Mouse (Mus musculus): ENCODE measurements around the gene Lsr. TPM values are rescaled to one million over a fixed set of nuclear protein-coding genes. Genes with fewer than 3 reads are reported as not detected.
"Not testable (repeated sequence)": the region's sequence is repeated elsewhere in the genome, so short reads cannot be mapped to it uniquely, and the experiment has no call there.

The Lsr gene
- total RNA-seq, 2 experiments from 2014 or later: 6.6 to 7.6 TPM

DNA sequence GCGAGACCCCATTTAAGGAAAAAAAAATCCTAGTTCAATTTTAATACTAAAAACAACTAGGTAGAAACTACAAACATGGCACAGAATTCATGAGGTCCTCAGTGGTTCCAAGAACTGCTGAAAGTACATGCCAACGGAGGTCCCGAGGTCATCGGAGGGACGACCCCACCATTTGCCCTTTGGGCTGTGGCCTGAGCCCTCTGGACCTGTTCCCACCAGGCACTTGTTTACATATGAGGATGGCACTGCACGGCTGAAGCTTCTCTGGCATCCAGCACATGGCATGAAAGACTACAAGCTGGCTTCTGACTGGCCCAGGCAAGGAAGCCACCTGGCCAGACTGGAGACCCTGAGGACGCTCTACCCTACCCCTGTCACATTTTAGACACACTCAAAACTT lies 8.9 kb downstream of the Lsr start:
- DNase-seq (ENCODE audit: low spot score in 2 of 2): no peak

DNA sequence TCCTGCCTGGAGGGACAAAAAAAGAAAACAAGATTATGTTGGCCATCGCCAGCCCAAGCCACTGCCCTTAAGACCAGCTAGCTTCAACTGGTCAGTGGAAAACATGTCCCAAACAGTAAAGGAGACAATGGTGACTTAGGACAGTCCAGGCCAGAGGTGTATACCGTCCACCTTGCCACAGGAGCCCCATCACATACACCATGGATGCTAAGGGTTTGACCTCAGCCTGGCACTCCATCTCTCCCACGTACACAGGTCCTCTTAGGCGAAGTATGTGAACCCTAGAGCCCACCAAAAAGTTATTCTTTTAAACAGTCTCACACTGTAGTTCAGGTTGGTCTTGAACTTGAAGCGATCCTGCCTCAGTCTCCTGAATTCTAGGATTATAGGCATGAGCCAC lies 10.4 kb downstream of the Lsr start:
- no peak for DNase-seq (ENCODE audit: low spot score in 2 of 2)

DNA sequence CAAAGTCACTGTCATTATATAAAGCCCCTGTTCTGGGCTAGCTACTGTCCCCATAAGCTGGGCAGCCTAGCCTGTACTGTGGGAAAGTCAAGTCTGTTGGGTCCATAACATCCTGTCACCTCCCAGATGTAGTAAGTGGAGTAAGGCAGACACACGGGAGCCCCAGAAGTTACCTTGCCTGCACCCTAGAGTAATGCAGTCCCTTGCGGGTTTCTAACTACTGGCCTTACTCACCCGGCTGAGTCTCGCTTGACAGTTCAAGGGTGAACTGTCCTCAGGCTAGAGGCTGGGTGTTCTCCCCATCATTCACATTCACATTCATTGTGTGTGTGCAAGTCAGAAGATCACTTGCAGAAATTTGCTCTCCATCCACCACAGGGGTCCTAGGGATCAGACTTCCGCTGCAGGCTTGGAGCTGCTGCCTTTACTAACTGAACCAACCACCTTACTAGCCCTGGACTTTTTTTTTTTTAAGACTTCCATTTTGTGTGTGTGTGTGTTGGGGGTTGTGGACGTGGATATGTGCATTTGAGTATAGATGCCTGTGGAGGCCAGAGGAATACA lies 13.4 kb downstream of the Lsr start:
- no peak for DNase-seq (ENCODE audit: low spot score in 2 of 2)

DNA sequence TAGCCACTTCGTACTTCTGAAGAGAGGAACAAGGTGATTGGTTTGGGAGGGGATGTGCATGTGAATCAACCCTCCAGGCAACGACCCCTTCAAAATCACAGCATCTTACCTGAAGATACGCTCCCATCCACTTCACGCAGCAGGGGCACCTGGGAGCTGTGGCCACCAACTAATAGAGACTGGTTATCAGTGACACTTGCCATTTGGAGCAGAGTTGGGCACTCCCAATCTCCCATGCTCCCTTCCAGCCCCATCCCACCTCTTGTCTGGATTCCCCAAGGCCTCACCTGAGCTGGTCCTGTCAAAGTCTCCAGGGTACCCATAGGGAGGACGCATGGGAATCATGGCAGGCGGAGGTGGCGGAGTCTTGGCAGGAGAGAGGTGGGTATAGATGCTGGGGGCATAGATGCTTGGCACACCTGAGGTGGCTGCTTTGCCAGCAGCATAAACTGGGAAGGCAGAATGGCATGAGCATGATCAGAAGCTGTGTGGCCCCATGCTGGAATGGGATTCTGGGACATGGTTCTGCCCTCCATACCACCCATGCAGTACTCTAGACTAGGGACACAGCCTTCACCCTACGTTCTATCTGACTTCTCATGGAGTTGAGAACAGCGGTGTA lies 14.3 kb downstream of the Lsr start:
- no peak for DNase-seq (ENCODE audit: low spot score in 2 of 2)

DNA sequence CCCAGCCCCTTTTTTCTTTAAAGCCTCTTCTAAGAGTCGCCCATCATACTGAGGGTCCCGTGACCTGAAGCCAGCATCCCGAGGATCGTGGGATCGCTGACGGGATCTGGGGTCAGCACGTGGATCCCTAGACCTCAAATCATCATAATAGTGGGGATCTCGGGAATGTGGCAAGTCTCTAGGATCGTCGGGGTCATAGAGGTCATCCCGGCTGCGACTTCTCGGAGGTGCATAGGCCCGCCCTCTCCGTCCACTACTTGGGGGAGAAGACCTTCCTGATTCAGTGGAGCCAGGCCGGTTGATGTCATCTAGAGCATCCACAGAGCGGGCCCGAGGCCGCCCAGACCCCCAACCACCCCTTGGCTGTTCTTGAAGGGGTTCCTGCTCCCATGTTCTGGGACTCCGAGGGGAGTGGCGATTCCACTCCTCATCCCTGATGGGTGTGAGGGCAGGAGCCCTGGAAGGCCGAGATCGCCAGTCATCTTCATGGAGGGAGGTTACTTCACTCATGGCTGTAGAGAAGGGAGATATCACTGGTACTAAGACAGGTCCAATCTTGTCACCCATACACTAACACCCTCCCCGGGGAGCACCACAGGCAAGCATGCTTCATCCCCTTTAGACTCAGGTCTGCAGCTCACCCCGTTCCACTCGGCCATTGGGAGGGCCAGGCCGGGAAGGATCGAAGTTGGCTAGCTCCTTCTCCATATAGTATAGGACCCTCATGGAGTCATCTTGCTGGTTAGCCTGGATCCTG lies 15.0 kb downstream of the Lsr start:
- DNase-seq (ENCODE audit: low spot score in 2 of 2): no peak

DNA sequence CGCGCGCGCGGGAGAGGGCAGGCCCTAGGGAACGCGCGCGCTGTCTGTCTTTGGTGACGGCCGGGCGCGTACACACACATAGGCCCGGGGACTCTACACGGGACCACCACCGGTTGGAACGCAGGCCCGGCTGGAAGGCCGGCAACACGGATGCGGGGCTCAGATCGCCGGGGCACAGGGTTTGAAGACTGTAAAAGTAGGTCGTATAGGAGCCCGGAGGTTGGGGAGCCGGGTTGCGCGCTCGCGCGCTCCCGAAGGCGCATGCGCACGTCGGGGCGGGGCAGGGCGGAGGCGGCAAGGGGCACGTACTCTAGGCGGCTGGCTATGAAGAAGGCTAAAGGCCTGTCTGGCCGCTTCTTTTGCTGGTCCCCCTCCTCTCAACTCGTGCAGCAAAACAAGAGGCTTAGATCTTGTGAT lies 15.9 kb downstream of the Lsr start:
- peak; percentile 88 to 93 for DNase-seq (ENCODE audit: low spot score in 2 of 2)

DNA sequence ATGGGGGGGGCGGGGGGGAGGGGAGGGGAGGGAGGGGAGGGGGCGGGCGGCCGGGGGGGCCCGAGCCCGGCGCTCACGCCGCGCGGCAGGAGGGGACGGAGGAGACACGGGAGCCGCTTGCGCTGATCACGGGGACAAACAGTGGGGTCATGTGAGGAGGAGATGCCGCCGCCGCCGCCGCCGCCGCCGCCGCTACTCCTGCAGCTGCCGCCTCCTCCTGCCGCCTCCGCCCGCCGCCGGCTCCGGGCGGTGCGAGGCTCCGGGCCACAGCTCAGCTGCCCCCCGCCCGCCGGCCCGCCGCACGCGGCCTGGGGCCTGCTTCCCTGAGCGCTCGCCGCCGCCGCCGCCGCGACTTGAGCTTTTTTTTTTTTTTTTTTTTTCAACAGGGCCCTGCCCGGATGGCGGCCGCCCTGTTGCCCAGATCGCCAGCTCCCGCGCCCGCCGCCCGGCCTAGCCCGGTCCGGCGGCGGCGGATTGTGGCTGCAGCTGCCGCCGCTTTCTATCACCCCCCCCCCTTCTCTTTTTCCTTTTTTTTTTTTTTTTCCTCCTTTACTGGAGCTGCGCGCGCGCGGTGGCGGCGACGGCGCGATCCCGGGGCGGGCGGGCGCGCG lies 16.4 kb downstream of the Lsr start, which contains the start of gene Usf2:
Usf2 (minus strand) TSS at position 48 of the 611 bp plus-strand sequence.
- peak; percentile 68 to 79 for DNase-seq (ENCODE audit: low spot score in 2 of 2)

DNA sequence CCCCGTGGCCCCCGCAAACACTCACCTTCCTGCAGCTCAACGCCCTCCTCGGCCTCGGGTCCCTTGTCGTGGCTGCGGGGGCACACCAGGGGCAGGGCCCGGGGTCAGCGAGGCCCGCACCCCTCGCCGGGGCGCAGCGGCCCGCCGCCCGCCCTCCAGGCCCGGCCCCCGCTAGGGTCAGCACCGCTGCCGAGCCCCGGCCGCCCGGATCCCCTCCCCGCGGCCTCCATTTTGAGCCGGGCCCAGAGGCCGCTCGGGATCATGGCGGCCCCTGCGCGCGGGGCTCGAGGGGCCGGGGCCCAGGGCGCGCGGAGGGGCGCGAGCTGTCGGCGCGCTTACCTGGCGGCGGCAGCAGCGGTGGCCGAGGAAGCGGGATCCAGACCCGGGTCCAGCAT lies 16.9 kb downstream of the Lsr start:
- DNase-seq (ENCODE audit: low spot score in 2 of 2): peak; percentile 27 to 36

DNA sequence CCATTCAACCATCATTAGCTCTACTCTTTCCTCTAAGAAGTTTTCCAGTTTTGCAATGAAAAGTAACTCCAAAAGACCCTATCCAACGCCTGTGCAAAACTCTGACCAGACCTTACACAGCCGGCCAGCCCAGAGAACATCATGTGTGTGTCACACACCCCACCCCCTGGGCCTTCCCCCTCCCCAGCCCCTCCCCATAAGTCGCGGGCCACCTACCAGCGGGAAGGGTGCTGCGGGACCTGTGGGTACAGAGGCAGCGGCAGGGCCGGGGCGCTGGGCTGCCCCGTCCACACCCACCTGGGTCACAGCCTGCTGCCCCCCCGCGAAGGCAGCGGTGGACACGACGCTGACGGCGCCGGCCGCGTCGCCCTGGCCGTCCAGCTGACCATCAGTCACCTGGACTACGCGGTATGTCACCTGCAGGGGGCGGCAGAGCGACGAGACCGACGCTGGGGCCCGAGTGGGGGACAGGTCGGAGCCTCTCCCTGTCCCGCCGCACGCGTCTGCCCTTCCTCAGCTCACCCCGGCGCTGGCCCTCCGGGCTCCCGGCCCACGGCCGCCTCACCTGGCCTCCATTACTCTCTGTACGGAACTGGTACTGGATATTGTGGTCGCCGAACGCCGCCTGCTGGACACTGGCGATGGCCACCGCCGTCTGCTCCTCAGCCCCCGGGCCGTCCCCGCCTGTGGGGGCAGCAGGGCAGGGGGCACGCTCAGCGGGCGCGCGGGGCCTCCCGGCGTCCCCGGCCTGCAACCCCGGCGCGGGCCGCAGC lies 17.5 kb downstream of the Lsr start:
- DNase-seq (ENCODE audit: low spot score in 2 of 2): peak; percentile 63 to 72

DNA sequence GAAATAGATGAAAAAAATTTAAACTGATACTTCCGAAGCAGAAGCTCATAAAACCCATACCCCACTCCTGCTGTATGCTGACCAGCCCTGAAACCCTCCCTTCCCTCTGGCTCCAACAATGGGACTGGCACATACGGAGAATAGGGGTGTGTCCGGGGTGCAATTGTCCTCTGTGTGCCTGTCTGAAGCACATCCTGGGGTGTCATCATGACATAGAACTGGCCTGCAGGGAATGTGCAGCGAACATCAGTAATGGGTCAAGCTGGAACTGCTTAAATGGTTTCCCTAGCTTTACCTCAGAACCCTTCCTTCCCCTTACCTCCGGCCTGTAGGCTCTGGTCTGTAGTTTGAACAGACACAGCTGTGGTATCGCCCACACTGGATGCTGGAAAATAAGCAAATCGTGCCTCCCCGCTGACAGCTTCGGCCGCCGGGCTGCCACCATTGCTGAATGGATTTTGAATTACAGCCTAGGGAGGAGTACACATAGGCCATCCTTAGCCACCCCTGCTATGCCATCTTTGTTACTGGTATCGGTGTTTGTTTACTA lies 18.2 kb downstream of the Lsr start:
- DNase-seq (ENCODE audit: low spot score in 2 of 2): no peak

DNA sequence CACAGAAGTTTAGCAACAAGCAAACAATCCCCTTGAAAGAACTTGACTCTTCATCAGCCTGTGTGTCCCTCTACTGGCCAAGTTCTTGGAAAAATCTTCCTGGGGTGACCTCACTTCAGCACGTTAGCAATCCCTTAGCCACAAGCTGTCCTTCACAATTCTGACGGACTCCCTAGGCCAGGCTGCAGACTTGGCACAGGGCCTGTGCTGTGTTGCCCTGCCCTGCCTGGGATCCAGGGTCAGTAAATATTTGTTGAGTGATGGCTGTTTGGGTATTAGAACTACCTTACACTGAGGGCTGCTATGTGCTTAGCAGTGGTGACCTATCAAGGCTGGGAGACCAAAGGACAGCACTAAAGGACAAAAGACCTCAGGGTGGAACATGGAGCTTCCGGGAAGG lies 19.2 kb downstream of the Lsr start:
- DNase-seq (ENCODE audit: low spot score in 2 of 2): no peak

DNA sequence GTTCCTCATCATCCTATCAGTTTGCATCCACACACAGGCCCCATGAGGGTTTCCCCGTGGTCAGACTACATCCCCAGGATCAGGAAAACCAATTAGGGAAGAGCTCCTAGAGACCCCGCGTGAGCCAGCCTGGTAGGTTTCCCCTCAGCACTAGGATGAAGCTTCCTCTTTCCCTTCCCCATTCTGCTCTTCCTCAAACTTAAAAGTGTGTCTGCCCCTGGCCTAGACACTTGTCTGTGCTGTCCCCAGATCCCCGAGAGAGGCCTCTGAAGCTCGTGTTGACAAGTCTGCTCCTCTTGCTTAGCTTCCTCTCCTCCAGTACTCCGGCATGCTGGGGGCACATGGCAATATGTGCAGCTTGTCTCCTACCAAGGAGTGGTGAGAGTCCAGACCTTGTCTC lies 19.8 kb downstream of the Lsr start:
- no peak for DNase-seq (ENCODE audit: low spot score in 2 of 2)

DNA sequence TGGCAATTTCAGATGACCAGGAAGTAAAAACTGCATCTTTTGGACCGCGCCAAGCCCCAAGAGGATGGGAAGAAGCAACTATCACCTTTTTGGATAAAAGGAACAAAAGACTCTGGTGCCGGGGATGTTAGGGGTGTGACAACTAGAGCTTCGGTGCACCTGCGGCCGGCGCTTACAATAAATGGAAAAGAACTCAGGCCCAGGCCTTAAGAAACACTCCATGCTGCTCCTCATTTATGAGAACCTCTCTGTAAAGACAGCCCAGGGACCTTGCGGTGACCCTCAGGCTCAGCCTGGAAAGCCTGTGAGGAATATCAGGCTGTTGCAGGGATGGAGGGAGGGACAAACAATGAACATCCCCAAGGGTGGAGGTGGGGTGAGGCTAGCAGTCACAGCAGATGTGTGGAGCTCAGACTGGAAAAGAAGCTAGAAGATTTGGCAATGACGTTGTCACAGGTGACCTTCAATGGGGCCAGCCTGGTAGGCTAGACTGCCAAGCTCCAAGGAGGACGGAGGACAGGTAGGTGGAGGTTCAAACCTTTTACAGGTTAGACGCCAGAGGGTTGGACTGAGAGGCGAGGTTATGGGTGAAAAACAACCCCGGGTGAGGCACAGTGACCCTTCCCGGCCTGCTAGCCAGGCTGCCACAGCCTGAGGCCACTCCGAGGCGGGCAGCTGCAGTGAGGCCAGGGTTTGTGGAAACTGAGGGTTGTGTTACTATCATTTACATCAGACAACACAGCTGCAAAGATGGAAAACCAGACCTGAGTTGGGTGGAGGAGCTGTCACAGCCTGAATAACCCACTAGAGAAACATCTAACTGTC lies 20.6 kb downstream of the Lsr start:
- no peak for DNase-seq (ENCODE audit: low spot score in 2 of 2)

DNA sequence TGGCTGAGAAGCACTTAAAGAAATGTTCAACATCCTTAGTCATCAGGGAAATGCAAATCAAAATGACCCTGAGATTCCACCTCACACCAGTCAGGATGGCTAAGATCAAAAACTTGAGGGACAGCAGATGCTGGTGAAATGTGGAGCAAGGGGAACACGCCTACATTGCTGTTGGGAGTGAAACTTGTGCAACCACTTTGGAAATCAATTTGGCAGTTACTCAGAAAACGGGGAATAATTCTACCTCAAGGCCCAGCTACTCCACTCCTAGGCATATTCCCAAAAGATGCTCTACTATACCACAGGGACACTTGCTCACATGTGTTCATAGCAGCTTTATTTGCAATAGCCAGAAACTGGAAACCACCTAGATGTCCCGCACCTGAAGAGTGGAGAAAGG lies 23.4 kb downstream of the Lsr start:
- not testable (repeated sequence) for DNase-seq (ENCODE audit: low spot score in 2 of 2)

DNA sequence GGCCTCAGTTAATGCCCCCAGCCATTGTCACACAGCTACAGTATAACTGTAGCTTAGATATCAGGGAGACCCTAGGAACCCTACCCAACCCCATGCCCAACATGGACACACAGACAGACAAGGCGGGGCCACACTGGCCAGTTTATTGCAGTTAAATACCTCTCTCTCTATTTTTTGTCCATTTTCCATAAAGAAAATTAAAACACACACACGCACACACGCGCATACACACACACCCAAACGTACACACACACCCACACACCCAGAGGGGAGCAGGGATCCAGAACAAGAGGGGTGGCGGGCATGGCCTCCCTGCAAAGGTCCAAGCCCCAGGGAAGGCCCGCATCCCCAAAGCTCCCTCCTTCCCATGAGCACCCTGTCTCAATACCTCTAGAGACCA lies 27.4 kb downstream of the Lsr start:
- DNase-seq (ENCODE audit: low spot score in 2 of 2): no peak

DNA sequence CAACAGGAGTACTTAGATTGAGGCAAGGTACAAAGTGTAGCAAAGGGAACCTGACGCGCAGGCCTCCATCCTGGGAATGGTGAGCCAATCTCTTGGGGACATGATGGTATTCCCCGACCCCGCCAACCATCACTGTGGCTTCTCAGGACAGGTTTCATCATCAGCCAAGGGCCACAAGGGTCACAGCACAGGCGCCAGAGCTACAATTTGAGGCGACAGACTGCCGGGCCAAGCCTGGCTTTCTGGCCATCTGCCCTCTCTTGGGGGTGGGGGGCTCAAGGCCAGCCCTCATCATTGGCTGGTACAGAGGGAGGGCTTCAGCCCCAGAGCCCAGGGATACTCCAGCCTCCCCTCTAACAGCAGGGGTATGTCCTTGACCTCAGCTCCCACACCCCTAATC lies 27.8 kb downstream of the Lsr start:
- not testable (repeated sequence) for DNase-seq (ENCODE audit: low spot score in 2 of 2)

DNA sequence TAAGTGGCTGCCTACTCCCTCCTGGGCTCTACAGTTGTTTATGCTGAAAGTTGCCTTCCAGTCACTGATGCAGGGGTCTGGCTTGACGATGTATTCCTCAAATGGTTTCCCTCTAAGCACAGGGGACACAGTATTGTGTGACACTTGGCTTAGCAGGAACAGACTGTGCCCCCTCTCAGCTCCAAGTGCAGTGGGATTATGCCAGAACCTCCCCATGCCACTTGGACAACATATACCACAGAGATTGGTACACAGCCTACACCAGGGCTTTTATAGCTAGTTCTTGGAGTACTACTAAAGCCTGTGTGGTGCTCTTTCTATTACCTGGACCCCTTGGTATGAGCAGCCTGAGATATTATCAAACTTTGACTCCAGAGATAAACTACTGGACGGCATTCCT lies 28.6 kb downstream of the Lsr start:
- not testable (repeated sequence) for DNase-seq (ENCODE audit: low spot score in 2 of 2)

DNA sequence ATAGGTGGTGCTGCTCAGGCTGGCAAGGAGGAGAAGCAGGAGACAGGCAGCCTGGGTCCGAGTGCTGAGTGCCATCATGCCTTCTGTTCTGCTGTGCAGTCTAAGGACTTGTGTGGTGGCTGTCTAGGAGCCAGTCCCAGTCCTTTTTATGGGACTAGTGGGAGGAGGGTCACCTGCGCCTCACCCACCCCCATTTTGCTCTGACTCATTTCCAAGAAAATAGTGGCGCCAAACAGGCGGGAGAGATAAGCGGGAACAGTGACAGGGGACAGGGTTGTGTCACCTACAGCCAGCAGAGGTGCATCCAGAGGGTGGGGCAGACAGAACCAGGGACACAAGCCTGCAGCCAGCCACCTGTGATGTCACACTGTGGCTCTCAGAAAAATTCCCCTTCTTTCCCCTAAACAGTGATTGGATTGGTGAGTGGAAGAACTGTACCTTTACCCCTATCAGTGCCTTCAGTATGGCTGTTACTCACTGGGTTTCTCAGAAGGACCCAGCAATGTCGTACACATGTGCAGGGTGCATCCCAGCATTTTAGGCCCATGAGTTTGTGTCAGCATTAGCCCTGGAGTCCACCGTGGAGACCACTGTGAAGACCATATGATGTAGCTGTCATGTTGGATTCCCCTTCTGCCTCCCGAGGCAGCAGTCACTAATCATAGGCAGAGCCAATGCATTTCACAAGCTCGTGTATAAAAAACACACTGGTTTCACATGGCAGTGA lies 29.2 kb downstream of the Lsr start, which contains the start of gene Hamp:
Hamp (minus strand) TSS at position 124 of the 727 bp plus-strand sequence.
- no peak for DNase-seq (ENCODE audit: low spot score in 2 of 2)

DNA sequence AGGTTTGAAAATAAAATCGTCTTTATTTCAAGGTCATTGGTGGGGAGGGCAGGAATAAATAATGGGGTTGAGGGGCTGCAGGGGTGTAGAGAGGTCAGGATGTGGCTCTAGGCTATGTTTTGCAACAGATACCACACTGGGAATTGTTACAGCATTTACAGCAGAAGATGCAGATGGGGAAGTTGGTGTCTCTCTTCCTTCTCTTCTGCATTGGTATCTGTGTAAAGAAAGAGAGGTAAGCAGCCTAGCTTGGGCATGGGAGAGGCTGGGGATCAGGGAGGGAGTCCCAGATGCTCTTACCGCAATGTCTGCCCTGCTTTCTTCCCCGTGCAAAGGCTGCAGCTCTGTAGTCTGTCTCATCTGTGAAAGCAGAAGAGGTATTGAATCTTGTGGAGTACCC lies 30.9 kb downstream of the Lsr start:
- not testable (repeated sequence) for DNase-seq (ENCODE audit: low spot score in 2 of 2)
